Mouse (Mus musculus): ENCODE results near the gene Rpgrip1l. TPM values are rescaled to one million over a fixed set of nuclear protein-coding genes. Genes with fewer than 3 reads are reported as not detected.

Gene Rpgrip1l
- 0.53 to 3.9 TPM (median 1.6 TPM) in 3 replicates for total RNA-seq (2017)

DNA sequence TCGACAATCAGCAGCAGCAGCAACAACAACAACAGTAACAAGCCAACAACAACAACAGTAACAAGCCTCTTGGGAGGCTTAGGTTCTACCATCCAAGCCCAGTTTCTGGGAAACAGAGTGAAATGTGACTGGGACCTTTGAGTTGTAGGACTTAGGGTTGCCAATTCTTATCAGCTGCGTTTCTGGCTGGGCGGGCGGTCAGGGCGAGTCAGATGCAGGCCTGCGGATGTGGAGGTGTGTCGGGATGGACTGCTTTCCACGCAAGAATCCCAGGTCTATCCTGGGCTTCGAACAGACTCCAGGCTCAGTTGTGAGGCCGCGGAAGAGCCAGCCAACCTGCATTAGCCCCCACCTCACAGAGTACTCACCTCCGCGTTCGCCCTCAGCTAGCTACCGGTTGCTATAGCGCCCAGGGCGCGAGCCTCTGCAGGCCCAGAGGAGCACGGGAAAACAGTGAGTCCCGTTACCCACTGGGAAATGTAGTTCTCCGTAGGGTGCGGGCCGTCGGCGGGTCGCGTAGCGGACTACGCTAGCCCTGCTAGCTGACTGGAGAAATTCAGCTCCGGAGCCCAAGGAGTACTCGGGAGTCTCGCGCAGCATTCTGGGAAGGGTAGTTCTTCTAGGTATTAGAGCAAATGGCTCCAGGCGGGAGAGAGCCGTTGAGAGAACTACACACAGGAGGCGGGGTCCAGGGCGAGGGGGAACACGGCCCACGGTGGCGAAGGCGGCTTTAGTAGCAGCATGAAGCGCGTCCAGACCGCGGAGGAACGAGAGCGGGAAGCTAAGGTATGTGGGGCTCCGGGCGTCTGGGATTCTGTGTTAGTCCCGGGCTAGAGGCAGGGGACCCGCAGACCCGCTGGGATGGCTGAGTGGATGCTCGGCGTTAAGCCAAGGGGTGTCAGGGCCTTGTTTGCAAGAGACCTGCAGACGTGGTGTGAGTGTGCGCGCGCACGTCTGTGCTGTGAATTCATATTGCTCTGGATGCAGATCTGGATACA is at the start of gene Rpgrip1l, which contains the start of gene Fto:
Gene Rpgrip1l, minus strand, starts transcription at position 428 of the 998 bp plus-strand sequence.
Gene Fto, plus strand, starts transcription at position 691 of the 998 bp plus-strand sequence.
- peak; percentile 99 for ATAC-seq (replicated peaks; ENCODE audit: insufficient number of reproducible peaks, low FRiP score, low TSS enrichment, poor library complexity, severe bottlenecking)

DNA sequence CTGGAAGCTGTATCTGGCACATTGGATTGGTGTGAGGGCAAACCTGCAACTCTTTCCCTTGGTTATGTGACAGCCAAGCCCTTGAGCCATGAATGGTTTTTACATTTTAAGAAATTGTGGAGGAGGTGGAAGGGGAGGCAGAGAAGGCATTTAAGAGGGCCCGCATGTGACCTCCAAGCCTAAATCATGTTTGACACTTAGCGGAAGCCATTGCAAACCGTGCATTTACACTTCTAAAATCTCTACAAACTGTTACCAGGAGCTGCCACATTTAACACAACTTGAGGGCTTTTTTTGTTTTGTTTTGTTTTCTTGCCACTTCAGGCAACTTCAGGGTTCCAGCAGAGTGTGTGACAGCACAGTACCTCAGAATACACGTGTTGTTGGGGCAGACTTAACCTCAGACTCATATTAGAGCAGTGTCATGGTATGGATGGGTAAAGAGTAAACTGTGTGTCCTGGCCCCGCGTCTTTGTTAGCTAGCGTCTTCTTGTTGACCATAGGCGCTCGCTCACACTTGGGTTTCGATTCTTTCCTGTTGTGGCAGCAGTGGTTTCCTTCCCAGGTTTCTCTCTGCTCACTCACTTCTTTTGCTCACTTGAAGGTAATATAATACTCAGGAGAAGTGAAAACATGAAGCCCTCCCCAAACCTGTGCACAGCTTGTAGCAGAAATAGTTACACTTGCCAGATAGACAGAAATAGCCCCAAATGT is 47.7 kb upstream of the Rpgrip1l start:
- ATAC-seq (replicated peaks; ENCODE audit: insufficient number of reproducible peaks, low FRiP score, low TSS enrichment, poor library complexity, severe bottlenecking), result no peak

DNA sequence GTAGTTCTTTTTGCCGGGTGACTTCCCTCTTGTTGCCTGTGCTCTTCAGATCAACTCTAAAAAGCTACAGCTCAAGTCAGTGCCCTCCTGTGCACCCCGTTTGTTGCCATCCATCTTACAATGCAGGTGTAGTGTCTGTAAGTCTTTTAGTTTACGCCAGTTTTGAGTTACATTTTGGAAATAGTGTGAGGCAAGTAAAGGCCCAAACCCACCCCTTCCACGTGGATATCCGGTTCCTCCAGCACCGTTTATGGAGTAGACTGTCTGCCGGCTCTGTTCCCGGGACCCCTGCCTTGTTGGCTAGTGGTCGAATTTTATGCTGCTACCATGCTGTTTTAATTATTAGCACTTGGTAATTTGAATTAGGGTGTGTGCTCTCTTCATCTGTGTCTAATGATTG is 46.4 kb upstream of the Rpgrip1l start:
- ATAC-seq (replicated peaks; ENCODE audit: insufficient number of reproducible peaks, low FRiP score, low TSS enrichment, poor library complexity, severe bottlenecking), result no peak

- no peak for ATAC-seq (replicated peaks; ENCODE audit: insufficient number of reproducible peaks, low FRiP score, low TSS enrichment, poor library complexity, severe bottlenecking)
Measured at GRCm38 (mm10) chr8:91358016-91358415, 45.0 kb upstream of the Rpgrip1l start.

DNA sequence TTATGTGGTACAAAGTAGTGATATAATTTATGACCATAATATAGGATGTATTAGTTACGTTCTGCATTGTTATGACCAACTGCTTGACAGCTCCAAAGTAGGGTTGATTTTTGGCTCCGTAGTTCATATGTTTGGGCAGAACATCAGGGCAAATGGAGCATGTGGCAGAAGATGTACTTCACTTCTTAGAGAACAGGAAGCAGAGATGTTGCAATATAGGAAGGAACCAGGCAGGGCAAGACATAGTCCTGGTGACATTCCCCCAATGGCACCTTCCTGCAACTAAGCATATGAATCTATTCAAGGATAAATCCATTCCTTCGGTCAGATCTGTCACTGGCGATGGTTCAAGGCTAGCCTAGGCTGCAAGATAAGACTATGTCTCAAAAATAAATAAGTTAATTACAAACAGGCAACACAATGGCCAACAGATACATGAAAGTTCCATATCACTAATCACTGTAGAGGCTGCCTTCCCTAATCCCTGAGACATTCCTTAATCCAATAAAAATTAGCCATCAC is 44.5 kb upstream of the Rpgrip1l start:
- ATAC-seq (replicated peaks; ENCODE audit: insufficient number of reproducible peaks, low FRiP score, low TSS enrichment, poor library complexity, severe bottlenecking), result no peak

DNA sequence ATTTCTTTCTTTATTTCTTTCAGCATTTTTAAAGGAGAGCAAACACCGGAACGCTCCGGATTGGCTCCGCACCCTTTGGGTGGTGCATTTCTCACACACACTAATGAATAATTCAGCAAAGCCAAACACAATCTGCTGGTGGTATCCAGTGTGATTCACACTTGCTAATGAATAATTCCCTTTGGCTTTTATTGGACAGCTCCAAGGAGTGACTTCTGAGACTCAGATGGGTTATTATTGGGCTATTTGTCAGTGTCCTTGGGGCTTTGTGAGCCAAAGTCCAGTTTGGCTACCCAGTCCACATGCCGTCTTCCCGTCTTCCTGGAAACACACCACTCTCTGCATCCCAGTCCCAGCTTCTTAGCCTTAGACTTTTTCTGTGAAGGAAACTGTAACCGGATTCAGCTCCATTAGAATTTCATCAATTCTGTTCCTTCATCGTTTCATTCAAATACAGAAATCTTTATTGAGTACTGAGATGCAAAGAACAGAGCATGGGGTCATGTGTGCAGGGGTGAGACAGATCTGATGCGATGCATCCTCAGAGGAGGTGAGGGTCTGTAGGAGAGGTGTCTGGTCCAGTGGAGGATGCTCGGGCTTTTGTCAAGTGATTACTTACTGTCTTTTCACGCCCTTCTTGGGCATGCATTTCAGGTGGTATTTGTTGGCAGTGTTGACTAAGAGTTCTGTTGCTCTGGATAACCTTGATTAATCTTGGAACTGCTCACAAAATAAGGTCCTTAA is 43.1 kb upstream of the Rpgrip1l start:
- no peak for ATAC-seq (replicated peaks; ENCODE audit: insufficient number of reproducible peaks, low FRiP score, low TSS enrichment, poor library complexity, severe bottlenecking)

DNA sequence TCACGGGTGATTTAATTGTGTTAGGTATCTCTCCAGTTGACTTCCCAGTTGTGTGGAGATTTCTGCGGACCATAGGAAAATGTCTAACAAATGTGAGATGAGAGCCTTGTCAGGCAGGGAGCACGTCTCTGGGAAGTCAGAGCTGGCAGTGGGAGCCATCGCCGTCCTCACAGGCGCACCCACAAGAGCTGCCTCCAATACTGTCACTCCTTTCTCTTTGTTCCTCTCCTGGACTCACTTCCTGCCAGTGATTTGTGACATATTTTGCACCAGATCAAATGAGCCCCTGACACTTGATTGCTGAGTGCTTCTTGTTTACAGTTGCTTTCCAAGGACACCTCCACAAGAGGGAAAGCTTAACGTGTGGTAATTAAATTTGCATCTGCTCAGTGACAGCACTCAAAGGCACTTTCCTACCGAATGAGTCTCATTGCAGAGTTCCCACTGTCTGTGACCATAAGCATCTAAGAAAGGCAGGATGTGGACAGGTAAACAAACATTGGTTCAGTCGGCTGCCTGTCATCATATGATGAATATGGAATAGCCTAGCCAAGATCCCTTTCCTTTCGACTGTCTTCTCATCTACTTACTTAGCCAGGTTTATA is 42.3 kb upstream of the Rpgrip1l start:
- no peak for ATAC-seq (replicated peaks; ENCODE audit: insufficient number of reproducible peaks, low FRiP score, low TSS enrichment, poor library complexity, severe bottlenecking)

DNA sequence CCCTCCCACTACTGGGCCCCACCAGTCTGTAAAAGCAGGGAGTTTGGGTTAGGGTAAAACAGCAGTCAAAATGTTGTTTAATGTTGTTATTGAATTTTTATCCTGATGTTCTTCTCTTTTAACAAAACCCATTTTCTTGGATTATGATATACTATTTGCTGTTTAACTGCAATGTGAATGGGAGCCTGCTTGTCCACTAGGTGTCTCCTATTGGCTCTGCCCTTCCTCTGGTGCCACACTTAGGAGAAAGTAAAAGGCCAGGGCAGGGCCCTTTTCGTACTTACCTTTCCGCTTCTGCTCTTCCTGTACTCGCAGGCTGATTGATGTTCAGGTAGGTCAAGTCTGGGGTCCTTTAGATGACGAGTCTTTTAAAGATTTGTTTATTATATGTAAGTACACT is 40.8 kb upstream of the Rpgrip1l start:
- no peak for ATAC-seq (replicated peaks; ENCODE audit: insufficient number of reproducible peaks, low FRiP score, low TSS enrichment, poor library complexity, severe bottlenecking)

- no peak for ATAC-seq (replicated peaks; ENCODE audit: insufficient number of reproducible peaks, low FRiP score, low TSS enrichment, poor library complexity, severe bottlenecking)
Measured at GRCm38 (mm10) chr8:91353062-91353461, 40.0 kb upstream of the Rpgrip1l start.

DNA sequence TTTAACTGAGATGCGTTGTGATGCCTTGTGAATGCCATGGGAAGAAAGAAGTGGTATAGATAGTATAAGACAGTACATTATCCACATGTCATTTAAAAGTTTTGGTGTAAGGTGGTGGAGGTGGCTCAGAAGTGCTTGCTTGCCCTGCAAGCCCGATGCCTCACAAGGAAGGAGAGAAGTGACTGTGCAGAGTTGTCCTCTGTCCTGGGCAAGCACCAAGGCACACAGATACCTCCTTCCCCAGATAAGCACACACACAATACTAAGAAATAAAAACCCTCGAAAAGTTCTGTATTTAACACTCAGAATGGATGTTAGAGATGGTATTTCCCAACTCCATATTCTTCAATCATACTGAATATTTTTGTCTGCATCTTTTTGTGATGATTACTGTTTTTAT is 39.5 kb upstream of the Rpgrip1l start:
- ATAC-seq (replicated peaks; ENCODE audit: insufficient number of reproducible peaks, low FRiP score, low TSS enrichment, poor library complexity, severe bottlenecking), result no peak

DNA sequence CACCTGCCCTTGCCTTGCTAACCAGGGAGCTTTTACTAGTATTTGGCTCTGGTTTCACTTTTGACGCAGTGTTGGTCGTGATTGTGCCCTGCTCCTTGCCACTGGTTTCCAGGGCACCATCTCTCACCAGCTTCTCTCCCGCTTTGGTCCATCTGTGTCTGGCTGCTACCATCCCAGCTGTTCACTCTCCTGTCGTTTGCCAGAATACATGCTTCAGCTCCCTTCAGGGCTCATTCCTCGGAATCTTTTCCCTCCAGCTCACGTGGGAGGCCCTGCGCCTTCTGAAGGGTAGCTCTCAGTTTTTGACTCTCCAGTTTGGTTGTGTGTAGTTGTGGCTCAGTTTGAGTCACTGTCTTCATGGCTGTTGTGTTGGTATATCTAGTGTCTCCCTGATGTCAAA is 37.6 kb upstream of the Rpgrip1l start:
- ATAC-seq (replicated peaks; ENCODE audit: insufficient number of reproducible peaks, low FRiP score, low TSS enrichment, poor library complexity, severe bottlenecking), result no peak

GRCm38 (mm10) chr8:91349816-91350215 is 36.8 kb upstream of the Rpgrip1l start:
- no peak for ATAC-seq (replicated peaks; ENCODE audit: insufficient number of reproducible peaks, low FRiP score, low TSS enrichment, poor library complexity, severe bottlenecking)

DNA sequence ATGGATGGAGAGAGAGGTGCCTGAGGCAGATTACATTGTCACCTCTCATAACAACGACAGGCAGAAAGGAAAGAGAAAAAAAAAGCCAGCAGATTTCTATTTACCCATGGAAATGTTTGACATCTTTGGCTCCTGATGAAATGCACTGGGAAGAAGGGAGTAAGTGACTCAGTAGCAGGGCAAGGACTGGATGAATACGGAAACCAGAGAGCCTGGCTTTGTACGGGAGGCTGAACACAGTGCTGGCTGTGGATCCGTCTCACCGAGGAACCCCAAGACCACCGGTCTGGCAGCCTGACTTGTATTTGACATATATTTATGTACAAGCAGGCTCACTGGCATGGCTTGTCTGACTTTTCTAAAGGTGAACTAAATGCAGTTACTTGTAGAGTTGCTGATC is 34.5 kb upstream of the Rpgrip1l start:
- ATAC-seq (replicated peaks; ENCODE audit: insufficient number of reproducible peaks, low FRiP score, low TSS enrichment, poor library complexity, severe bottlenecking), result no peak

DNA sequence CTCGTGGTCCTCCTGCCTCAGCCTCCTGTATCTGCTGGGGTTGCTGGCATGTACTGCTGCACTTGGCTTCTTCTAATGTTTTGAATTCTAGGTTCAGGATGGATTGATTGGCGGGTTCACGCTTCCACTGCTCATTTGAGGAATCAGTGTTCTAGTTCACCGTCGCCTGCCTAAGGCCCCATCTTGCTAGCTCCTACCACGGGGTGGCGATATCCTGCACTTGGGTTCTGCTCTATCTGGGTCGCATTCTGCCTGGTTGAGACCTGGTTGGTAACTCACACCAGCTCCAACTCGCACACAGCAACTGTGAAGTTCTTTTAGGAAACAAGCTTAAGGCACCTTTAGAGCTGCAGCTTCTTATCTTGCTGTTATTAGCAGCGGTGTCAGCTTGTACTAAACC is 34.1 kb upstream of the Rpgrip1l start:
- no peak for ATAC-seq (replicated peaks; ENCODE audit: insufficient number of reproducible peaks, low FRiP score, low TSS enrichment, poor library complexity, severe bottlenecking)

DNA sequence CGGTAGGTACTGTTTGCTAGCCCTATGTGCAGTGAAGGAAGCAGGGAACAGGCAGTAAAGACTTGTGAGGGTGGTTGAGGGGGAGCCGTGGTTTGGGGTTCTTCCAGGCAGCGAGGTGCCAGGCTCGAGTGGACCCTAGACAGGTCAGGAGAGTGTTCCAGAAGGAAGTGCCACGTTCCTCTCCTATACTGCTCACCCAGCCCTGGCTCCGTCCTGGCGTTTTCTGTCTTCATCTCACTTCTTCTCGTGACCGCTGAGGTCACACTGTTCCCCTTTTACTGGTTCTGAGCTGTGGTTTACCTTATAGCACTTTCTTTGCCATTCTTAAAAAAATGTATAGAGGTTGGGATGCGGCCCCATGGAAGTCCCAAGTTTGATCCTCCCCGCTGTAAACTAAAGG is 31.6 kb upstream of the Rpgrip1l start:
- ATAC-seq (replicated peaks; ENCODE audit: insufficient number of reproducible peaks, low FRiP score, low TSS enrichment, poor library complexity, severe bottlenecking), result peak; percentile 34; the same call in 1 of the 2 replicates

- no peak for ATAC-seq (replicated peaks; ENCODE audit: insufficient number of reproducible peaks, low FRiP score, low TSS enrichment, poor library complexity, severe bottlenecking)
Measured at GRCm38 (mm10) chr8:91342798-91343197, 29.7 kb upstream of the Rpgrip1l start.

DNA sequence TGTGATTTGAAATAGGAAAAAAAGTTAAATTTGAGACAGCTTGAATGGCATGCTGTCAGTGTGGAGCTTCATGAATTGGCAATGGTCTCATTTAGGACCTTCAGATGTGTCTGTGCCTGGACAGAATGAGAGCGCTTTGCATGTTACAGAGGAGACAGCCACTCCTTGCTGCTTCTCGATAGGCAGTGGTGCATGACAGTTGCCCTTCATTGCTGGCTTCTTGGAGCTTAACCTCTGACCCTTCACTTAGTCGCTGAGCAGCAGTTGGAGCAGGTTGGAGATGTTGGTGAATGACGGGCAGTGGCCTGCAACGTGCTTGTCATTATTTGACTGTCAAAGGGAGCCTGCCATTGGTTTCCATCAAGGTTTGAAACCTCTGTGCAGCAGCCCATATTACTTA is 29.1 kb upstream of the Rpgrip1l start:
- ATAC-seq (replicated peaks; ENCODE audit: insufficient number of reproducible peaks, low FRiP score, low TSS enrichment, poor library complexity, severe bottlenecking), result no peak

DNA sequence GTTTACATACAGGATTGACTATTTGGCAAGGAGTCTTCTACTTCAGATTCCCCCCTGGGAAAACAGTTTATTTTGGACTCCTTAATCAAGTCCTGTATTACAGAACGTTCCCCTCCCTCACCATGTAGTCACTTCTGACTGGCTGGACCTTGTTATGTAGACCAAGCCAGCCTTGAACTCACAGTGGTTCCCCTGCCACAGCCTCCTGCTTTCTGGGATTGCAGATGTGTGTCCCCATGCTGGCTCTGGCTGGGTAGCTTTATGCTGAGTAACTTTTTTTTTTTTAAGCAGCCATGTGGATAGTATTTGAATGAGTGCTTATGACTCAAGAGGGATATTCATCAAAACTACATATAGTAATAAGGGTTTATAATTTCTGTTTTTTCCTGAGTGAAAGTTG is 27.7 kb upstream of the Rpgrip1l start:
- ATAC-seq (replicated peaks; ENCODE audit: insufficient number of reproducible peaks, low FRiP score, low TSS enrichment, poor library complexity, severe bottlenecking), result no peak

Measured in monocyte, adult 5-6 weeks (primary cell).